Mouse (Mus musculus) CH12.LX (cell line): ENCODE measurements around the gene Tmem74b. TPM values are rescaled to one million over a fixed set of nuclear protein-coding genes. Genes with fewer than 3 reads are reported as not detected.
A peak's percentile ranks its signal among the peaks of the same experiment; 100 is the strongest.

Experiments used
- DNase-seq: peaks from one replicate; pipeline ENCODE4 v3.0.0-alpha.2; 2013; ENCODE audit errors: extremely low read depth
- H3K27ac ChIP-seq: 2 replicates; pipeline ENCODE4 v1.5.1; 2012; ENCODE audit warnings: low read depth, mild to moderate bottlenecking, control low read depth, moderate library complexity; ENCODE audit not compliant: insufficient read depth
- H3K27me3 ChIP-seq: replicated peaks from 2 replicates; pipeline ENCODE3; 2012; ENCODE audit warnings: inconsistent platforms
- H3K36me3 ChIP-seq, 2 experiments: replicated peaks in 1 of 2; 2 replicates each; pipeline versions ENCODE3 to v1.6.1; 2012; ENCODE audit warnings: inconsistent platforms in 1 of 2, low read length in 1 of 2, mild to moderate bottlenecking in 1 of 2, mixed read lengths in 1 of 2, moderate library complexity in 1 of 2; ENCODE audit not compliant: control insufficient read depth in 1 of 2, insufficient read depth in 1 of 2
- H3K4me1 ChIP-seq, 2 experiments: 2 replicates each; pipeline ENCODE4 v1.6.1; 2012; ENCODE audit warnings: inconsistent platforms in 1 of 2, moderate library complexity in 1 of 2; ENCODE audit not compliant: insufficient read depth in 2 of 2, control insufficient read depth in 1 of 2
- H3K4me2 ChIP-seq: 2 replicates; pipeline ENCODE4 v1.6.1; 2012; ENCODE audit warnings: low read depth, mild to moderate bottlenecking, control low read depth; ENCODE audit not compliant: poor library complexity, insufficient read depth, severe bottlenecking
- H3K4me3 ChIP-seq, 3 experiments: fragments of 150-350 bp in 1 of 3; sonication (generic) in 1 of 3; replicated peaks in 1 of 3; 2 replicates each; pipeline versions ENCODE3 to v1.5.1; 2011 to 2012; ENCODE audit warnings: low read depth in 2 of 3, low read length in 2 of 3, mild to moderate bottlenecking in 2 of 3, moderate library complexity in 2 of 3, control low read depth in 1 of 3, improper control_type of control experiment in 1 of 3, inconsistent platforms in 1 of 3, mixed read lengths in 1 of 3; ENCODE audit not compliant: poor library complexity in 1 of 3
- H3K79me2 ChIP-seq: replicated peaks from 2 replicates; pipeline ENCODE4 v1.6.1; 2012; ENCODE audit warnings: mild to moderate bottlenecking, moderate library complexity; ENCODE audit not compliant: control insufficient read depth, poor library complexity, insufficient read depth, severe bottlenecking; ENCODE audit errors: extremely low read depth
- H3K9ac ChIP-seq: 2 replicates; pipeline ENCODE4 v1.6.1; 2012; ENCODE audit warnings: low read depth, mild to moderate bottlenecking, control low read depth, moderate library complexity; ENCODE audit not compliant: insufficient read depth
- H3K9me3 ChIP-seq: replicated peaks from 2 replicates; pipeline ENCODE3; 2012; ENCODE audit warnings: low read length, inconsistent platforms, mixed read lengths
- CHD2 ChIP-seq: IDR thresholded peaks from 2 replicates; pipeline ENCODE4 v1.6.1; 2011; ENCODE audit warnings: low read length, improper control_type of control experiment
- CTCF ChIP-seq, 2 experiments: IDR thresholded peaks in 1 of 2; conservative IDR thresholded peaks in 1 of 2; 2 replicates each; pipeline ENCODE4 v1.5.1; 2011 to 2012; ENCODE audit warnings: low read depth in 2 of 2, low read length in 2 of 2, improper control_type of control experiment in 1 of 2, inconsistent platforms in 1 of 2, mild to moderate bottlenecking in 1 of 2, moderate library complexity in 1 of 2
- E2F4 ChIP-seq: IDR thresholded peaks from 2 replicates; pipeline ENCODE4 v1.6.1; 2011; ENCODE audit warnings: low read depth, low read length, improper control_type of control experiment; ENCODE audit not compliant: insufficient replicate concordance
- HCFC1 ChIP-seq: IDR thresholded peaks from 2 replicates; pipeline ENCODE4 v1.6.1; 2012; ENCODE audit warnings: low read depth, mild to moderate bottlenecking, inconsistent platforms, low read length, improper control_type of control experiment
- JUN ChIP-seq: IDR thresholded peaks from 2 replicates; pipeline ENCODE4 v1.6.1; 2011; ENCODE audit warnings: low read depth, mild to moderate bottlenecking, low read length, improper control_type of control experiment, moderate library complexity; ENCODE audit not compliant: insufficient read depth
- MEF2A ChIP-seq: IDR thresholded peaks from 2 replicates; pipeline ENCODE4 v1.6.1; 2014; ENCODE audit warnings: low read depth, mild to moderate bottlenecking, inconsistent platforms, low read length, improper control_type of control experiment, borderline replicate concordance
- NELFE ChIP-seq: IDR thresholded peaks from 2 replicates; pipeline ENCODE4 v1.6.1; 2011; ENCODE audit warnings: low read depth, low read length, improper control_type of control experiment
- POLR2AphosphoS2 ChIP-seq: IDR thresholded peaks from 2 replicates; pipeline ENCODE4 v1.6.1; 2011; ENCODE audit warnings: low read depth, low read length, improper control_type of control experiment
- RAD21 ChIP-seq: IDR thresholded peaks from 2 replicates; pipeline ENCODE4 v1.6.1; 2011; ENCODE audit warnings: low read depth, mild to moderate bottlenecking, low read length, improper control_type of control experiment, moderate library complexity
- SMC3 ChIP-seq: IDR thresholded peaks from 2 replicates; pipeline ENCODE4 v1.6.1; 2011; ENCODE audit warnings: low read depth, low read length, improper control_type of control experiment
- UBTF ChIP-seq: IDR thresholded peaks from 2 replicates; pipeline ENCODE4 v1.6.1; 2012; ENCODE audit warnings: low read depth, mild to moderate bottlenecking, inconsistent platforms, low read length, improper control_type of control experiment, moderate library complexity
- ZNF384 ChIP-seq: IDR thresholded peaks from 2 replicates; pipeline ENCODE4 v1.6.1; 2012; ENCODE audit warnings: low read depth, low read length, improper control_type of control experiment, inconsistent platforms
- dilution Hi-C: fragments of 300-500 bp; cut with MboI; formaldehyde crosslinking; loops from 2 replicates; pipeline ENCODE4 v1.14.3; 2020; ENCODE audit warnings: low sequenced_read_pairs; ENCODE audit not compliant: extremely low pct_unique_long_range_greater_than_20kb, extremely low pct_ligation_motif_present
- in situ Hi-C: fragments of 300-500 bp; cut with MboI; formaldehyde crosslinking; loops from 3 replicates; pipeline ENCODE4 v1.14.3; 2019; ENCODE audit warnings: low sequenced_read_pairs, low pct_ligation_motif_present, low pct_unique_long_range_greater_than_20kb, mixed read lengths
- polyA plus RNA-seq: library from polyadenylated mRNA; unstranded; fragments of >175 nt; gene quantifications from 2 replicates; pipeline ENCODE4 v1.2.1, GENCODE M21; 2012; ENCODE audit warnings: low read depth; ENCODE audit not compliant: insufficient read length
- total RNA-seq, 2 experiments: library from RNA; depleted of rRNA; stranded (reverse); fragments of 300-350 nt in 1 of 2; fragments of >200 nt in 1 of 2; gene quantifications; 2 replicates each; pipeline ENCODE4 v1.2.3; 2012 to 2014

The Tmem74b gene
- total and polyA plus RNA-seq, 3 experiments, result 0.21 TPM; not detected in 2

- Histone ChIP-seq H3K27me3 (peaks cover 81% of the 10 kb centered on the region), H3K9ac (no peak overlapping the region), H3K36me3 (no peaks in the 10 kb centered on the region), H3K9me3 (no peaks in the 10 kb centered on the region), H3K4me1 (peaks cover 0 to 3% of the 10 kb centered on the region in 2 experiments; a peak in 1 of 4 replicates), H3K79me2 (no peaks in the 10 kb centered on the region), H3K27ac (no peak overlapping the region), H3K4me3 (no peak overlapping the region), H3K4me2 (no peak overlapping the region)
- in situ Hi-C loops, result loop anchor here (10.0 kb wide), 1 partner anchor 188 kb away; the partner anchor contains the start of gene Nsfl1c
- TF ChIP-seq SMC3 (peak; percentile 68), RAD21 (peak; percentile 71), E2F4 (no peak), CTCF (conservative IDR thresholded peaks at IDR 0.05 in 1 of 2, IDR thresholded peaks at IDR 0.05 in 1 of 2; ENCODE audit: low read depth in 2 of 2, low read length in 2 of 2) (peak in 1 of 2 experiments; percentile 75; a peak in 2 of 4 replicates)
- peak; percentile 17 for DNase-seq
- dilution Hi-C loops, result no loop called here
Measured at GRCm38 (mm10) chr2:151682357-151682756, 19.5 kb upstream of the Tmem74b start.

GRCm38 (mm10) chr2:151682976-151683375 is 18.8 kb upstream of the Tmem74b start:
- Histone ChIP-seq H3K27me3 (peaks cover 84% of the 10 kb centered on the region), H3K4me2 (no peak overlapping the region), H3K9ac (no peak overlapping the region), H3K36me3 (no peaks in the 10 kb centered on the region), H3K4me1 (peaks cover 0 to 3% of the 10 kb centered on the region in 2 experiments; a peak in 1 of 4 replicates), H3K4me3 (no peak overlapping the region), H3K9me3 (no peaks in the 10 kb centered on the region), H3K79me2 (no peaks in the 10 kb centered on the region)
- in situ Hi-C loops, result loop anchor here (10.0 kb wide), 1 partner anchor 188 kb away; the partner anchor contains the start of gene Nsfl1c
- no peak for DNase-seq
- dilution Hi-C loops, result no loop called here
- TF ChIP-seq MEF2A (no peak), ZNF384 (no peak), SMC3 (no peak), NELFE (no peak), CHD2 (no peak), POLR2AphosphoS2 (no peak), JUN (no peak), UBTF (no peak), HCFC1 (no peak)
- TF ChIP-seq, all 38 proteins: peak for 0
- H3K27ac ChIP-seq, result no peak overlapping the region
